Mouse (Mus musculus) adrenal gland (tissue): ENCODE data around the gene Zfp334.

ENCODE experiments used
- intact Hi-C: fragments of 180-260 bp; cut with DNase I; formaldehyde crosslinking; loops from one replicate; pipeline ENCODE4 v1.15.1; 2025
- long read RNA-seq, 2 experiments: library from polyadenylated mRNA; unstranded; transcript quantifications; one replicate each; pipeline ENCODE4 v2.0.0; 2020; ENCODE audit warnings: borderline replicate concordance in 1 of 2; ENCODE audit not compliant: insufficient replicate concordance in 1 of 2

Zfp334 gene
- long read RNA-seq, experiment 1, partial matches to known transcripts = 0 of 5 reads
- long read RNA-seq, experiment 1, other reads (novel, unspliced or antisense) = 5 of 5 reads
- long read RNA-seq, experiment 2, full-length matches to known transcripts = 3 of 9 reads
- long read RNA-seq, experiment 2, partial matches to known transcripts = 0 of 9 reads
- long read RNA-seq, experiment 2, other reads (novel, unspliced or antisense) = 6 of 9 reads

- intact Hi-C loops = no loop called here
Measured at GRCm38 (mm10) chr2:165387844-165388495, at the start of gene Zfp334. TSS of gene Zfp334 (minus strand) at chr2:165388259.

GRCm38 (mm10) chr2:165428694-165429093, 40.6 kb upstream of the Zfp334 start:
- intact Hi-C loops = no loop called here

GRCm38 (mm10) chr2:165420195-165420594, 32.1 kb upstream of the Zfp334 start:
- intact Hi-C loops = no loop called here

GRCm38 (mm10) chr2:165419670-165420111, 31.6 kb upstream of the Zfp334 start:
- intact Hi-C loops = no loop called here

- intact Hi-C loops = no loop called here
Measured at GRCm38 (mm10) chr2:165418577-165418976, 30.5 kb upstream of the Zfp334 start.

- intact Hi-C loops = no loop called here
Measured at GRCm38 (mm10) chr2:165417291-165417690, 29.2 kb upstream of the Zfp334 start.

GRCm38 (mm10) chr2:165415795-165416194, 27.7 kb upstream of the Zfp334 start:
- intact Hi-C loops = no loop called here

GRCm38 (mm10) chr2:165415141-165415721, 27.2 kb upstream of the Zfp334 start:
- intact Hi-C loops = no loop called here

GRCm38 (mm10) chr2:165414321-165414720, 26.3 kb upstream of the Zfp334 start:
- intact Hi-C loops = no loop called here

GRCm38 (mm10) chr2:165413884-165414283, 25.8 kb upstream of the Zfp334 start:
- intact Hi-C loops = no loop called here

GRCm38 (mm10) chr2:165407700-165408301, 19.7 kb upstream of the Zfp334 start:
- intact Hi-C loops = no loop called here

GRCm38 (mm10) chr2:165405351-165405750, 17.3 kb upstream of the Zfp334 start:
- intact Hi-C loops = no loop called here

GRCm38 (mm10) chr2:165404951-165405350, 16.9 kb upstream of the Zfp334 start:
- intact Hi-C loops = no loop called here

- intact Hi-C loops = no loop called here
Measured at GRCm38 (mm10) chr2:165398164-165398785, 10.2 kb upstream of the Zfp334 start.

- intact Hi-C loops = no loop called here
Measured at GRCm38 (mm10) chr2:165397502-165398163, 9.6 kb upstream of the Zfp334 start.

- intact Hi-C loops = no loop called here
Measured at GRCm38 (mm10) chr2:165396831-165397501, 8.9 kb upstream of the Zfp334 start.

GRCm38 (mm10) chr2:165392156-165392555, 4.1 kb upstream of the Zfp334 start:
- intact Hi-C loops = no loop called here

- intact Hi-C loops = loop anchor here (2.0 kb wide), 1 partner anchor 95 kb away; no protein-coding TSS in a partner anchor
Measured at GRCm38 (mm10) chr2:165391561-165391960, 3.5 kb upstream of the Zfp334 start.

GRCm38 (mm10) chr2:165389299-165389952, 1.4 kb upstream of the Zfp334 start:
- intact Hi-C loops = no loop called here

GRCm38 (mm10) chr2:165387370-165387769, 689 bp downstream of the Zfp334 start:
- intact Hi-C loops = no loop called here
